Mouse (Mus musculus) C2C12 (cell line): ENCODE measurements around the gene Rcor1. TPM values are rescaled to one million over a fixed set of nuclear protein-coding genes. Genes with fewer than 3 reads are reported as not detected.

ENCODE experiments used
- H3K27me3 ChIP-seq: one replicate; pipeline ENCODE4 v1.6.1; 2011; ENCODE audit not compliant: control insufficient read depth, insufficient read depth, insufficient read length
- H3K36me3 ChIP-seq: one replicate; pipeline ENCODE4 v1.6.1; 2011; ENCODE audit not compliant: control insufficient read depth, insufficient read depth
- H3K4me3 ChIP-seq: one replicate; pipeline ENCODE4 v1.5.1; 2011; ENCODE audit warnings: mild to moderate bottlenecking, control low read depth; ENCODE audit not compliant: poor library complexity, insufficient read depth, severe bottlenecking
- H3K79me2 ChIP-seq: one replicate; pipeline ENCODE4 v1.6.1; 2011; ENCODE audit not compliant: control insufficient read depth, insufficient read depth
- H3K79me3 ChIP-seq: one replicate; pipeline ENCODE4 v1.6.1; 2011; ENCODE audit warnings: low read depth, control low read depth
- H3ac ChIP-seq: one replicate; pipeline ENCODE3; 2011; ENCODE audit warnings: low read depth; ENCODE audit not compliant: control insufficient read depth, insufficient read length
- CEBPB ChIP-seq: IDR thresholded peaks from one replicate; pipeline ENCODE4 v1.6.1; 2011; ENCODE audit warnings: low read depth, mild to moderate bottlenecking, control low read depth, moderate library complexity
- CTCF ChIP-seq: IDR thresholded peaks from one replicate; pipeline ENCODE4 v1.5.1; 2011; ENCODE audit not compliant: control insufficient read depth, insufficient read depth, insufficient read length
- FOSL1 ChIP-seq: IDR thresholded peaks from one replicate; pipeline ENCODE4 v1.8.0; 2011; ENCODE audit warnings: mild to moderate bottlenecking, low read length; ENCODE audit not compliant: poor library complexity, insufficient read depth, severe bottlenecking
- MAX ChIP-seq: IDR thresholded peaks from one replicate; pipeline ENCODE4 v1.6.1; 2011; ENCODE audit warnings: mild to moderate bottlenecking, control low read depth
- MYOD1 ChIP-seq: IDR thresholded peaks from one replicate; pipeline ENCODE4 v1.6.1; 2011; ENCODE audit warnings: low read depth; ENCODE audit not compliant: control insufficient read depth, insufficient read length
- MYOG ChIP-seq: IDR thresholded peaks from one replicate; pipeline ENCODE4 v1.6.1; 2011; ENCODE audit not compliant: control insufficient read depth, insufficient read length; ENCODE audit errors: extremely low read depth
- USF1 ChIP-seq: IDR thresholded peaks from one replicate; pipeline ENCODE4 v1.6.1; 2011; ENCODE audit warnings: low read depth, mild to moderate bottlenecking, control low read depth, moderate library complexity
- polyA plus RNA-seq: library from polyadenylated mRNA; unstranded; fragments of >200 nt; fragmentation: generic; extraction: Trizol; gene quantifications from one replicate; pipeline ENCODE4 v1.2.1, GENCODE M21; 2012; ENCODE audit warnings: missing spikeins

Rcor1 gene
- polyA plus RNA-seq, 1 experiment = 7.7 TPM

- H3K4me3 ChIP-seq = no peak overlapping the region
- H3K27me3 ChIP-seq = no peaks in the 10 kb centered on the region
- H3K36me3 ChIP-seq = peaks cover 31% of the 10 kb centered on the region
- TF ChIP-seq USF1 (no peak), MYOD1 (no peak)
- no peaks in the 10 kb centered on the region for H3K79me3 ChIP-seq
- no peaks in the 10 kb centered on the region for H3K79me2 ChIP-seq
- no peak overlapping the region for H3ac ChIP-seq
These were observed 80.4 kb downstream of the Rcor1 start for GRCm38 (mm10) chr12:111119506-111120085.

- Histone ChIP-seq H3K4me3 (no peak overlapping the region), H3ac (no peak overlapping the region), H3K36me3 (peaks cover 20% of the 10 kb centered on the region), H3K79me3 (no peaks in the 10 kb centered on the region), H3K27me3 (no peaks in the 10 kb centered on the region), H3K79me2 (no peaks in the 10 kb centered on the region)
- no peak for TF ChIP-seq FOSL1
- TF ChIP-seq USF1 = no peak
- TF ChIP-seq CTCF = no peak
- no peak for TF ChIP-seq CEBPB
- TF ChIP-seq MAX = no peak
- no peak for TF ChIP-seq MYOG
These were observed 82.0 kb downstream of the Rcor1 start for GRCm38 (mm10) chr12:111120976-111121645.

GRCm38 (mm10) chr12:111122332-111122852, 83.2 kb downstream of the Rcor1 start:
- H3K36me3 ChIP-seq = peaks cover 10% of the 10 kb centered on the region
- H3ac ChIP-seq = no peak overlapping the region
- H3K79me2 ChIP-seq = no peaks in the 10 kb centered on the region
- no peaks in the 10 kb centered on the region for H3K79me3 ChIP-seq
- no peaks in the 10 kb centered on the region for H3K27me3 ChIP-seq
- no peak overlapping the region for H3K4me3 ChIP-seq
- TF ChIP-seq CEBPB = no peak
- TF ChIP-seq FOSL1 = no peak
- TF ChIP-seq MYOD1 = no peak
- TF ChIP-seq MYOG = no peak
- TF ChIP-seq CTCF = no peak
- TF ChIP-seq USF1 = no peak
- TF ChIP-seq MAX = no peak

GRCm38 (mm10) chr12:111124601-111125260, 85.6 kb downstream of the Rcor1 start:
- TF ChIP-seq CTCF = no peak
- TF ChIP-seq USF1 = no peak
- no peaks in the 10 kb centered on the region for H3K79me2 ChIP-seq
- no peaks in the 10 kb centered on the region for H3K36me3 ChIP-seq
- no peak overlapping the region for H3ac ChIP-seq
- no peaks in the 10 kb centered on the region for H3K79me3 ChIP-seq
- H3K4me3 ChIP-seq = no peak overlapping the region
- no peaks in the 10 kb centered on the region for H3K27me3 ChIP-seq

GRCm38 (mm10) chr12:111125666-111126065, 86.5 kb downstream of the Rcor1 start:
- no peaks in the 10 kb centered on the region for H3K36me3 ChIP-seq
- no peaks in the 10 kb centered on the region for H3K79me2 ChIP-seq
- H3K79me3 ChIP-seq = no peaks in the 10 kb centered on the region
- no peaks in the 10 kb centered on the region for H3K27me3 ChIP-seq
- no peak overlapping the region for H3ac ChIP-seq
- TF ChIP-seq CEBPB = no peak
- TF ChIP-seq MAX = no peak
- TF ChIP-seq MYOG = no peak
- TF ChIP-seq MYOD1 = no peak
- no peak for TF ChIP-seq FOSL1
- TF ChIP-seq USF1 = no peak
- TF ChIP-seq CTCF = no peak
- no peak overlapping the region for H3K4me3 ChIP-seq

GRCm38 (mm10) chr12:111134169-111134568, 95.0 kb downstream of the Rcor1 start:
- TF ChIP-seq MYOD1 = no peak
- TF ChIP-seq USF1 = no peak
- no peak for TF ChIP-seq MAX
- TF ChIP-seq FOSL1 = no peak
- no peak for TF ChIP-seq CTCF
- no peak for TF ChIP-seq MYOG
- no peak for TF ChIP-seq CEBPB
- Histone ChIP-seq H3ac (no peak overlapping the region), H3K79me3 (no peaks in the 10 kb centered on the region), H3K4me3 (no peak overlapping the region), H3K36me3 (no peaks in the 10 kb centered on the region), H3K27me3 (no peaks in the 10 kb centered on the region), H3K79me2 (no peaks in the 10 kb centered on the region)
